Mouse (Mus musculus): ENCODE results near the gene Gsto2. TPM values are rescaled to one million over a fixed set of nuclear protein-coding genes. Genes with fewer than 3 reads are reported as not detected.
A peak's percentile ranks its signal among the peaks of the same experiment; 100 is the strongest.
"Not testable (repeated sequence)": the region's sequence is repeated elsewhere in the genome, so short reads cannot be mapped to it uniquely, and the experiment has no call there.

Gene Gsto2
- total RNA-seq (2021): 1 to 10 TPM; 1.7 to 2.6 TPM
- long read RNA-seq, experiment 1, partial matches to known transcripts: 0 of 3 reads
- long read RNA-seq, experiment 1, other reads (novel, unspliced or antisense): 0 of 3 reads
- long read RNA-seq, experiment 2, partial matches to known transcripts: 1 of 2 reads
- long read RNA-seq, experiment 2, other reads (novel, unspliced or antisense): 0 of 2 reads

DNA sequence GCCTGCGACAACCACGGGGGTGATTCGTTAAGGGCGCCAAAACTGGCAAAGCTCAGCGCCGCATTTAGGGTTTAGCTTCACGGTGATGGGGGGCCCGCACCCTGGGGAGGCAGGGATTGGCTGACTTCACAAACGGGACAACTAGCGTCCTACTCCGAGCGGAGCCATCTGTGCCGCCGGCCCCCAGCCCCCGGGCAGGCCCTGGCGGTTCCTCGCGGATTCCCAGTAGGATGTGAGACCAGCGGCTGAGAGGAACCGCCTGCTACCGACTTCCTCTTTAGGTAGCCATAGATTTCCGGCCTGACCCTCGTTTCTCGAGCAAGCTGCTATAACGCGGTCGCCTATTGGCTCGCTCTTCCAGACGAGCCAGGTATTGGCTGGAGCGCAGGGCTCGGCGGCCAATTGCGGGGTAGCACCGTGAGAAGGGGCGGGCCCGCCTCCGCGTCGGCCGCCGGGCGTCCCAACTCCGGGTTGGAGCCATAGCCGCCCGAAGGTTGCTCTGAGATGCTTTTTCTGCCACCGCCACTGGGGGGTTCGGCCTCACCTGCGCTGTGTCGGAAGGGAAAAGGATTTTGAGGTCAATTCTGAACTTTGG lies at the start of gene Gsto2:
Gsto2 (plus strand) TSS at position 182 of the 595 bp plus-strand sequence.
- peak; percentile 96 to 97 for DNase-seq

DNA sequence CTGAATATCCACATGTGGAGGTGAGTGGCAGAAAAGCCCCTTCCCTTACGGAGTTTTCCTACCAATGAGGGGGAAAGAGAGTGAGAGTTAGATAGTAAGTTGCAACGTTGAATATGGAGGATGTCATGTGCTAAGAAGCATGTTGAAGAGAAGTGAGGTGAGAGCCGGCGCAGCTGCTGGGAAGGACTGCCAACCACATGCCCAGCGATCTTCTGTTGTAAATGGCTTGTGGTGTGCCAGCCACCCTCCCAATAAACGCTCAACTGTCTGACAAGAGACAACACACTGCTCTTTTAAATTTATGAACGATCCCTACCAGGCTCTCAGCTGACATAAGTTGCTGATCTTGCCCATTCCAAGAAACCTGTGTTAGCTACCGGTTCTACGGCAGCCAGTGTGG lies 47.6 kb upstream of the Gsto2 start:
- DNase-seq: no peak

DNA sequence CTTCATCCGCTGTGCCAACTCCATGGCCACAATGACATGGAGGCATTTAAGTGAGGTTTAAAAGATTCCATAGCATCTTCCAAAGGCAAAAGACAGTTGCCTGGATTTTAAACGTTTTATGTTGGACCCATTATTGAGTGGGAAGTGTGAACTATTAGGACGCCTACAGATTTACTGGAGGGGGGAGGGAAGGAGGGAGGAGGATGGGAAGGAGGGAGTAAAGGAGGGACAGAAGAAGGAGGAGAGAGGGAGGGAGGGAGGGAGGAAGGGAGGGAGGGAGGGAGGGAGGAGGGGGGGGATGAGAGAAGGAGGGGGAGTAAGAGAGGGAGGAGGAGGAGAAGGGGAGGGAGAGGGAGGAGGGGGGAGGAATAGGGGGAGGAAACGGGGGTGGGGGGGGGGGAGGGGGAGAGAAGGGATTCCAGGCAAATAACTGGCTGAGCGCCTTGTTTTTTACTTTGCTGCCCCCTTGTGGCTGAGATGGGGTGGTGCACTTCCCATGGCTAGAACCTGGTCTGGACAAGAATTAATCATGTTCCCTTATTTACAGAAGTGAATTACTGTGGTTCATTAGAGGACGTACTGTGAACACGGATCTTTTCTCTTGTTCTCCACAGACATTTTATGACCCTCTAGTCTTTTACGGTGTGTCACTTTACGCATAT lies 44.4 kb upstream of the Gsto2 start:
- peak; percentile 69 to 76 for DNase-seq

DNA sequence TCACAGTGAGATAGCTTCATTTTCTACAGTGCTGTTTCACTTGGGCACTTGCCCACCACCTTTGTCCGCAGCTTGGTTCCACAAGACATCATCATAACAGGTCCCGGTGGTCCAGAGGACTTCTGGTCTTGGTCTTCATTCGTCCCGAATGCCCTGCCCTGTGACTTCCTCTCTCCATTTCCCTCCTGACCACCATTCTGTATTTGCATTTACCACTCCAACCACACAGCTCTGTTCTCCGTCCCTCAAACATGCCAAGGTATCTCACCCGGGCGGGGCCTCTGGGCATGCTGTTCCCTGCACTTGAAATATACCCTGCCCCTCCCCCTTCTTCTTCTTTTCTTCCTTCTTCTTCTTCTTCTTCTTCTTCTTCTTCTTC lies 43.9 kb upstream of the Gsto2 start:
- DNase-seq: no peak

DNA sequence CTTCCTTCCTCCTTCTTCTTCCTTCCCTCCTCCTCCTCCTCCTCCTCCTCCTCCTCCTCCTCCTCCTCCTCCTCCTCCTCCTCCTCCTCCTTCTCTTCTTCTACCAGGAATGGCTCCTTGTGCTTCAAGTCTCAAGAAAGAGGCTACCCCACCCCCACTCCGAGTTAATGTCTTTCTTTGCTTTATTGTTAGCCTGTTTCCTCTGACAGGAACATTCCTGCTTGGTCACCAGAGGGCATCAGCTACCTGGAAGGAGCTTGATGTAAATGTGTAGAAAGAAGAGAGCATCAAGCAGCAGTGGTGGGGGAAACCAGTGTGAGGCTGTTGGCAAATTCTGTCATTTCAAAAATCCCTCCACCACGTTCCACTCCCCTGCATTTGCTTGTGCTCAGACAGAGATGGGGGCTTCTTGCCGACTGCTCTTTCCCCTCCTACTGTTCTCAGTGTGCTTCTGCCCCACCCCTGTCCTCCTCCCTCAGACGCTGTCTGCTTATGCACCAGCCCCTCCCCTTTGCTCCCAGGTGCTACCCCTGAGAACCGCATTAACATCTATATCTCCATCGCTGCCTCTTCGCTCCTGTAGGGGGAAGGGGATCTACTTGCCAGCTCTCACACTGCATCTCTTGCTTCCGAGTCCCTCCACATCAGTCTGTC lies 43.1 kb upstream of the Gsto2 start:
- DNase-seq: no peak

DNA sequence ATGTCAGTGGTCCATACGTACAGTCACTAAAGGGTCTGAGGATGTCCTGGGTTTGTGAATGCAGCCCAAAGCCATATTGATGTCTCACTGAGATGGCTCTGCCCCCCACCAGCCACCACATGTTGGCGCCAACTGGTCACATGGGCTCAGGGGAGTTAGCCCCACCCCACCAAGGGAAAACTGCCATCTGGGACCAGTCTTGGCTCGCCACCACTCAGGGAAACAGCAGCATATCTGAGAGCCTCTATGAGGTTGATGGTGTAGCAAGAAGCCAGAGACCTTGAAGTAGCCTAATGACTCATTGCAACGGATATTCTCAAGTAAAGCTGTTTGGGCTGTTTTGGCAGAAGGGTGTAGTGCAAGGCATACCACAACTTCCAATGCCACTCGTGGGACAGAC lies 41.3 kb upstream of the Gsto2 start:
- no peak for DNase-seq

DNA sequence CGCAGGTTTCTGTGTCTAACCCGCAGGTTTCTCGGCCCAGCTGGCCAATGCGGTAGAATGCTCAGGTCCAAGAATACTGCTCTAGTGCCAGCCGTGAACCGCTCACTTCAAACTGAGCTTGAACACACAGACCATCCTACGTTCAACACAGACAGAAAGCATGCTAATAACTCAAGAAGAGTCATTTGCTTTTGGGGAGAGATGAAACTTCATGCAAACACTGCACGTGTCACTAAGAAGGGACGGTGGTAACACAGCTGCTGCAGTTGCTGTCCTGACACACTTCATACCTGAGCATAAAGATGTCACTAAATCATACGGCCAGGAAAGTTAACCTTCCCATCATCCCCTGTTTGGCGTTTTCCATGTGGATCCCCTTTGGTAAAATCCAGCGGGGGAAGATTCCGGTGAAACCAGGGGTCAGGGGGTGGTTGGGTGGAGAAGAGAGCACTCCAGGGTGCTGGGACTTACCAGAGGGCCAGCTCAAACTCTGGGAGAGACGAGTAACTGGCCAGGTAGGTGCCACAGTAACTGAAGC lies 35.4 kb upstream of the Gsto2 start:
- DNase-seq: no peak

DNA sequence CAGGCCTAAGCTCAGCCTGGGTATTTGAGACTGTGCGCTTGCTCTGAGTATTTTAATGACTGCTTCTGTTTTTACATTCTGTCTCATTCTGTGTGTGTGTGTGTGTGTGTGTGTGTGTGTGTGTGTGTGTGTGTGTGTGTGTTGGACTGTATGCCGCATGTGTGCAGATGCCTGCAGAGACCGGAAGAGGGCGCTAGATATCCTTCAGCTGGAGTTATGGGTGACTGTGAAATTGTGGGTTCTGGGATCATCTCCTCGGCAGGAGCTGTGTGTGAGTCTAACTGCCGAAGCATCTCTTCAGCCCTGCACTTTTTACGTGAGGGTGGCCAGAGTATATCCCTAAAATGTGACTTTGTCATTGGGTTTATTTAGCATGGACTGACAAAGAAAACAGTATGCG lies 34.2 kb upstream of the Gsto2 start:
- no peak for DNase-seq

DNA sequence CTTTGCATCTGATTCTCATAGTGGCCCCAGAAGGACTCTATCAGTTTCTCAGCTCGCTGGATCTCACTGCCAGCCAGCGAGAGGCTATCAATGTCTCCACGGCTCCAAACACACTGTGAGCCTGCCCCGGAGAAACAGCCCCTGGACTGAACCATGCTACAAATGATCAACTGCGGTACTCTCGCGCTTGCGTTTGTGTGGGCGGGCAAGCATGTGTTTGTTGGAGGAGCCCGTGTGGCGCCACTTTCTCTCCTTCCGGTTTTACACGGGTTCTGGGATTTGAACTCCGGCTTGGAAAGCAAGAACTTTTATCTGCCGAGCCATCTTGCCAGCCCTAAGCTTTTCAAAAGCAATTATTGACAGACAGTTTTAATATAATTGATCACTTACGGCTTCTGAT lies 33.0 kb upstream of the Gsto2 start:
- no peak for DNase-seq

DNA sequence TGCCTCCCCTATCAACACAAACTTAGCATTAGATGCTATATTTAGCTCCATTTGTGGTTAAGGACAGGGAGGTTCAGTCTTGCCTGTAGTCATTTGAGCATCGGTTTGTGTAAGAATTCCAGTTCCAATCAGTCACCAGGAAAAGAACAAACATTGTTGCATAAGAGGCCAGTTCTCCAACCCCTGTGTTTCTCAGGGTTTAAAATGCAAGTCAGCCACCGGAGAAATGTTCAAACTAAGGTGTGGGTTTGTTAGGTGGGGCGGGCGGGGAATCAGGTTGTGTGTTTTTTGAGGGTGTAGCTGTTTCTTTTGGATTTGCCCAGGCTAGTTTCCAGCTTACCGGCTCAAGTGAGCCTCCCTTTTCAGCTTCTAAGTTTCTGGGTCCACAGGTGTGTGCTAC lies 30.7 kb upstream of the Gsto2 start:
- DNase-seq: no peak

DNA sequence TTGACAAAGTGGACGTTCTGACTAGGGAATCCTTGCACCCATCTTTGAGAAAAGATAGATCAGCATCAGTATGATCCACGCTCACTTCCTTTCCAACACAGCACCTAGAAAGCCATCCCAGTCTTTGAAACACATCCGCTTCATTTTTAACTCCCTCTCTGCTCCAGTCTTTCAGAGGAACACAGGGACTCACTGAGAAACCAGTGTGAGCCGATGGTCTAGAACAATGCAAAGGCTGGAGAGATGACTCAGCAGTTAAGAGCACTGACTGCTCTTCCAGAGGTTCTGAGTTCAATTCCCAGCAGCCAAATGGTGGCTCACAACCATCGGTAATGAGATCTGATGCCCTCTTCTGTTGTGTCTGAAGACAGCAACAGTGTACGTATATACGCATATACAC lies 29.6 kb upstream of the Gsto2 start:
- no peak for DNase-seq

DNA sequence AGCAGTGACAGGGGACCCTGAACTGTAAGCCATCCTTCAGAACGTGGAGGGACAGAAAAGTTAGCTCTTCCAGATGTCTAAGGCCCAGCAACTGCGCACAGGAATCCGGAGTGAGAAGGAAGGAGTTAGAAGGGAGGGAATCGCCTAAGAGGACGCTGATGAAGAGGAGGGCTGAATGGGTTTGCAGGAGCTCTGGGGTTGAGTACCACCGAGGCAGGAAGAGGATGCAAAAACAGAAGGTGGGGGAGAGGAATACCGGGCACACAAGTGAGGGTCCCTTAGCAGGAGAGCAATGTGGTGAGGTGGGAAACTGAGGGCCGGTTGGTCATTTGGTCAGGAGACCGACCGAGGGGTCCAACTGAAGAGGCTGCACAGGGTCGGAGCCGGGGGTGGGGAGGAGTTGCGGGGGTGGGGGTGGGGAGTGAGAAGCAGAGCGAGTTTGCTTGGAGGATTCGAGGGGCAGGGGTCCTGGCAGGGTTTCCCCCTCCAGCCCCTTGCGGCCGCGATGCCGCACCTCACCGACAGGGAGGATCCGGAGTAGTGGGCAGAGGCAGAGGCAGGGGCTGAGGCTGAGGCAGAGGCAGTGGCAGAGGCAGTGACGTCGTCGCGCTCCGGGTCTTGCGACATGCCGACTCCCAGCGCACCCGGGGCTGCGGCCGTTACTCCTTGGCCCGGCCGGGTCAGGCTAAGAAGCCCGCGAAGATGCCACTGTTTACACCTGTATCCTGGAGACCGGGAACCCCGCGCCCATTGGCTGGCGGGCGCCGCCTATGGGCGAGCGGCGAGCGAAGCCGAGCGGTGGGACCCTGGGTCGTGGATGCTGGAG lies 28.4 kb upstream of the Gsto2 start:
- DNase-seq: peak; percentile 58 to 63

DNA sequence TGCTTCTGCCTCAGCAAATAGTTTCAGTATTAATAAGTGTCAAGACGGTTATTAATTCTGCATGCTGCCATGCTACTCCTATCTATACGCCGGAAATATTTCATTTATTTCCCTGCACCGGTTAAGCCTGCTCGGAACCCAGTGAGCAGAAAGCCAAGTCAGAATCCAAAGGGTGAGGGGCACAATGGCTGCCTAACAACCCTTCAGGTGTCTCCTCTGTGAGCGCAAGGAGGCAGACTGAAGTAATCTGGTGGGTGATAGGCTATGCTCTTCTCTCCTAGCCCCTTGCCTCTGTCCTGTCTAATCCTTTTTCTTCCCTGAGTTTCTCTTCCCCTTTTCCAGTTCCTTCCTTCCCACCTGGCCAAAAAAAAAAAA lies 27.8 kb upstream of the Gsto2 start:
- DNase-seq: no peak

DNA sequence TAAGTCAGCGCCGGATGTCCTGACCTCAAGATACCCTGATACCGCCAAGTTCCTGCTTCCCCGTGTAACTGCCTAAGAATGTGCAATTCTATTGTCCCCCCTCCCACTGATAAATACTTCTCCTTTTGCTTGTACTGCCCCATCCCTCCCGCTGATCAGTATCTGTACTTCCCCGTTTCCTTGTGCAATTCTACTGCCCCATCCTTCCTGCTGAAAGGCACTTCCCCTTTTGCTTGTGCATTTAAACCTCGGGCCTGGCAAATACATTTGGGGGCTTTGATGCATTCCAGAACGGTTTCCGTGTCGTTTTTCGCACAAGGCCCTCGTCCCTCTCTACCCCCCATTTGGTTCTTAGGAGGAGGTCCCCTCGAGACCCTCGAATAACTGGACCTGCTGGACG lies 24.1 kb upstream of the Gsto2 start:
- not testable (repeated sequence) for DNase-seq

DNA sequence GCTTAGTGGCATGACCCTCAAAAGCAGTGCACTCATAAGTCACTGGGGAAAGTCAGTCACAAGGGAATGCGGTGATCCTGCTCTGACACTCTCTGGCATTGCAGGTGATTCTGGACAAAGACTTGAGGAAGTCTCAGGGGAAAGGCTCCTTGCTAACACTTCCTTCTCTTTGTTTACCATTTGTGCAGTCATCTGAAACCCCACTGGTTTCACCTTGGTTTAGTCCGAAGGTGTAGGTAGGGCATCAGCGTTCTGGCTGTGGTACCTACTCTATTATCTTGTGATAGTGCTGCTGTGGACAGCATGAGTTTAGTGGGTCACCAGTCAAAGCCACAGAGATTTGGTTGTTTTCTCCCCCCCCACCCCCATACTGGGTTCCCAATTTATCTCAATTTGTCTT lies 15.6 kb upstream of the Gsto2 start:
- no peak for DNase-seq

DNA sequence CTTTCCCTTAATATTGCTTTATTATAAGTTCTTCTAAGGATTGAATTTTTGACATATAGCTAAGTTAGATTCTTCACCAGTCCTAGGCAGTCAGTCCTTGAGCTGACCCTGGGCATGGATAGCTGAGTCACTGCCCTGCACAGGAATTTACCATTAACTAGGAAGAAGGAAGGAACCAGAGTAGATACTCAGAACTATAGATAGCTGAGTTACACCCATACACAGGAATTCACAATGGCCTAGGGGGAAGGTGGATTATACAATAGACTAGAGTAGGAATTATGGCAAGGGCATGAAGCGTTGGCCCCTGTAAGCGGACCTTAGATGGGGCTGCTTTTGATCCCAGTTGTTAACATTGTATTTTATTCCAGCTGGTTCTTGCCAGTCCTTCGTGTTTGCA lies 13.2 kb upstream of the Gsto2 start:
- DNase-seq: not testable (repeated sequence)

DNA sequence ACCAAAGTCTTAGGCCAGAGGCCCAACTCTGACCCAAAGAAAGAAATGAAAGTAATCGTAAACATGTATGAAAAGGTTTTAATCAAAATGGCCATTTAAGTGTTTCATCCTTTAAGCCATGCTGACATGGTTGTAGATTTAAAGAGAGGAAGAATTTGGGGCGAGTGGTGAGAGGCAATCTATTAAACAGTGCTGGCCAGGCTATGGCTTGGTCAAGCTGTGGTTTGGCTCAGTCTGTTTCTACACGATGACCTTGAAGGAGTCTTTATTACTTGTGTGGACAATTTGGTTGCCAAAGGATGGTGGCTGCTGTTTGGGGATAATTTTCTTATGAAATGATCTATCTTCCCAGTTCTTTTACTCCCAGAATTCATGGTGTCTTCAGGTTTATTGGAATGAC lies 12.3 kb upstream of the Gsto2 start:
- no peak for DNase-seq

DNA sequence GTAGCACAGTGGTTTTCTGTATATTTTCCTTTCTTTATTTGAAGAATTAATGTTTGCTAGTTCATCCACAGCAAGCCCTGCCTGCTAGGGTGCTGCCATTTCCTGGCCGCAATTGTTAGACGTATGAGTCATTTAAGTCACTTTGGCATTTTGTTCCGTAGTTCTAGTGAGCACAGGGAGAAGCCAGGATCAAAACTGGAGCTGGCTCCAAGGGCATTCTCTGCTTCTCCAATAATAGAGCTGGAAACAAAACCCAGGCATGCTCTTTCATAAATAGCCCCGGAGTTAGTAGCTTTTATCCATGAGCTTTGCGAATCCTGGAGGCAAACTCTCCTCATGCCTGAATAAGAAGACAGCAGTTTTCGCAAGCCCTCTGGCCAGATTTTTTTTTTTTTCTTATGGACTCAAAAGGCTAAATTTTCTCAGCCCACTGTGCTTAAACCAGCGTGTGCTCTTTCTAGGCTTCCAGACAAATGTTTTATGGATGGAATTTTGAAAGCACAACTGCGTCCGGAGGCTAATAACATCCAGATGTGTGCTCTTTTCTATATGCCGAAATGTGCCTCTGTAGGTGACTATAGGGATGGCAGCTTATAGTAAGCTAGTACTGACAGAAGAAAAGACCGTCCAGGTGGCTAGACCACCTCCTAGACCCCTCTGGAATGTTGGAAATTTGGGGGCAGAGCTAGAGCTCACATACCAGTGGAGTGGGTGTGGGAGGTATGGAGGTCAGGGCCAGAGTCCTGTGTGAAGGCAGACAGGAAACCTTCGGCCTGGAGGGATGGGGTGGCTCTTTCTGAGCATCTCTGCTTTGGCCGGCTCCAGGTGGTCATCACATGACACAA lies 11.2 kb upstream of the Gsto2 start:
- DNase-seq: peak; percentile 26 to 42

DNA sequence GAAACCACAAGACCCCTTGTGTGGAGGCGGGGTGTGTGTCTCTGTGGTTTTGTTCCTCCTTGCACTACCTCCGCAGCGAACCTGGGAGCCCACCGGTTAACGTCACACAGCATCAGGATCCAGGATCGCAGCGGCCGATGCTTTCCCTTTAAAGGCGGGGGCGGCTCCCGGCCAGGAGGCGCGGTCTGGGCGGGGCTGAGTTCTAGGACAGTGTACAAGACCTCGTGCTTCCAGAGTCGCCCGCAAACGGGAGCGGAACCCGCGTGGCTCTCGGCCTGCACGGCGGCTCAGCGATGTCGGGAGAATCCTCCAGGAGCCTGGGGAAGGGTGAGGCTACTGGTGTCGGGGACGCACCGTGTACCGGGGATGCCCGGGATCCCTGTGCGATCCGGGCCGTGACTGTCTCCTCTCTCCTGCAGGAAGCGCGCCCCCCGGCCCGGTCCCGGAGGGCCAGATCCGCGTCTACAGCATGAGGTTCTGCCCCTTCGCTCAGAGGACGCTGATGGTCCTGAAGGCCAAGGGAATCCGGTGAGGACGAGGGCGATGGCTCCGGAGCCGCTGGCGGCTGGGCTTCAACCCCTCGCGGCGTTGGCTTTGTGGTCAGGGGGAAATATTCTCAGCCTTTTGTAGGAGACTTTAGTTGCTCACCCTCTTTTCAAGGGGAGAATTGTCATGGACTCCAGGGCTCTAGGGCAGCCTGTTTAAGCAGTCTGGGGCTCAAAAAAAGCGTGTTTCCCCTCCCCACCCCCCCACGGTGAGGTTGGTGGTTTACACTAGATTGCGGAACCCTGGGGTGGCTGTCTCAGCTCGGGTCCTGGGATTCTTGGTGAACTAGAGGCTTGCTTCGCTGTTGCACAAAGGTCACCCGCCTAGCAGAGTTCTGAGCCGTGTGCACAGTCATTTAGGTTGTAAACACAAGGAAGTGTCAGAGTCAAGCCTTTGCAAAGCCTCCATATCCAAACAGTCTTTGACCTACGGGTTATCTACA lies 10.2 kb upstream of the Gsto2 start, which contains the start of gene Gsto1:
Gsto1 (plus strand) TSS at position 175 of the 988 bp plus-strand sequence.
- peak; percentile 96 for DNase-seq

Measured in adrenal gland, postnatal 36 days (tissue).